Mouse (Mus musculus) mouse trophoblast stem cell (cell line): ENCODE measurements around the gene 6430628N08Rik.

Experiments
- in situ Hi-C, 2 experiments: fragments of 300-500 bp; cut with MseI, MboI; formaldehyde crosslinking; loops; 2 replicates in 1 of 2; 3 replicates in 1 of 2; pipeline ENCODE4 v1.15.1; 2025

Gene 6430628N08Rik

GRCm38 (mm10) chr4:115890553-115890952 is at the start of gene 6430628N08Rik:
Gene 6430628N08Rik (plus strand): TSS chr4:115890665.
- in situ Hi-C loops = no loop called here

GRCm38 (mm10) chr4:115840842-115841241 is 49.6 kb upstream of the 6430628N08Rik start:
- in situ Hi-C loops = no loop called here

GRCm38 (mm10) chr4:115846656-115847055 is 43.8 kb upstream of the 6430628N08Rik start:
- in situ Hi-C loops = no loop called here

GRCm38 (mm10) chr4:115847377-115847776 is 43.1 kb upstream of the 6430628N08Rik start:
- in situ Hi-C loops = no loop called here

GRCm38 (mm10) chr4:115848083-115848482 is 42.4 kb upstream of the 6430628N08Rik start:
- in situ Hi-C loops = no loop called here

- in situ Hi-C loops = no loop called here
These were observed 41.3 kb upstream of the 6430628N08Rik start for GRCm38 (mm10) chr4:115848990-115849677.

GRCm38 (mm10) chr4:115850111-115850510 is 40.4 kb upstream of the 6430628N08Rik start:
- in situ Hi-C loops = no loop called here

GRCm38 (mm10) chr4:115850631-115851030 is 39.8 kb upstream of the 6430628N08Rik start:
- in situ Hi-C loops = no loop called here

- in situ Hi-C loops = no loop called here
These were observed 38.9 kb upstream of the 6430628N08Rik start for GRCm38 (mm10) chr4:115851569-115851968.

- in situ Hi-C loops = no loop called here
These were observed 35.4 kb upstream of the 6430628N08Rik start for GRCm38 (mm10) chr4:115855100-115855499.

GRCm38 (mm10) chr4:115855609-115856008 is 34.9 kb upstream of the 6430628N08Rik start:
- in situ Hi-C loops = no loop called here

- in situ Hi-C loops = no loop called here
These were observed 34.2 kb upstream of the 6430628N08Rik start for GRCm38 (mm10) chr4:115856282-115856681.

- in situ Hi-C loops = no loop called here
These were observed 33.1 kb upstream of the 6430628N08Rik start for GRCm38 (mm10) chr4:115857293-115857883.

- in situ Hi-C loops = no loop called here
These were observed 27.1 kb upstream of the 6430628N08Rik start for GRCm38 (mm10) chr4:115863352-115863751.

GRCm38 (mm10) chr4:115863880-115864279 is 26.6 kb upstream of the 6430628N08Rik start:
- in situ Hi-C loops = no loop called here

- in situ Hi-C loops = no loop called here
These were observed 20.8 kb upstream of the 6430628N08Rik start for GRCm38 (mm10) chr4:115869512-115870210.

GRCm38 (mm10) chr4:115873231-115873630 is 17.2 kb upstream of the 6430628N08Rik start:
- in situ Hi-C loops = no loop called here

- in situ Hi-C loops = no loop called here
These were observed 12.2 kb upstream of the 6430628N08Rik start for GRCm38 (mm10) chr4:115878216-115878678.

GRCm38 (mm10) chr4:115878828-115879227 is 11.6 kb upstream of the 6430628N08Rik start:
- in situ Hi-C loops = no loop called here

- in situ Hi-C loops = no loop called here
These were observed 9.3 kb upstream of the 6430628N08Rik start for GRCm38 (mm10) chr4:115881183-115881582.

GRCm38 (mm10) chr4:115882195-115882594 is 8.3 kb upstream of the 6430628N08Rik start:
- in situ Hi-C loops = no loop called here

GRCm38 (mm10) chr4:115884022-115884421 is 6.4 kb upstream of the 6430628N08Rik start, which contains the start of gene Kncn:
Gene Kncn (plus strand): TSS chr4:115884400.
- in situ Hi-C loops = no loop called here
